Mouse (Mus musculus) cerebellum, adult 2 months (tissue): ENCODE data around the gene Arhgap15.

ENCODE experiments used
- CTCF ChIP-seq: fragments of 200-500 bp; IDR thresholded peaks from 2 replicates; pipeline ENCODE4 v1.5.1; 2011; ENCODE audit warnings: low read depth, mild to moderate bottlenecking, control low read depth, low read length, moderate library complexity, borderline replicate concordance; ENCODE audit not compliant: insufficient read depth
- POLR2A ChIP-seq: fragments of 200-500 bp; IDR thresholded peaks from 2 replicates; pipeline ENCODE4 v1.6.1; 2011; ENCODE audit warnings: low read length, control low read depth, borderline replicate concordance; ENCODE audit not compliant: insufficient read depth

DNA sequence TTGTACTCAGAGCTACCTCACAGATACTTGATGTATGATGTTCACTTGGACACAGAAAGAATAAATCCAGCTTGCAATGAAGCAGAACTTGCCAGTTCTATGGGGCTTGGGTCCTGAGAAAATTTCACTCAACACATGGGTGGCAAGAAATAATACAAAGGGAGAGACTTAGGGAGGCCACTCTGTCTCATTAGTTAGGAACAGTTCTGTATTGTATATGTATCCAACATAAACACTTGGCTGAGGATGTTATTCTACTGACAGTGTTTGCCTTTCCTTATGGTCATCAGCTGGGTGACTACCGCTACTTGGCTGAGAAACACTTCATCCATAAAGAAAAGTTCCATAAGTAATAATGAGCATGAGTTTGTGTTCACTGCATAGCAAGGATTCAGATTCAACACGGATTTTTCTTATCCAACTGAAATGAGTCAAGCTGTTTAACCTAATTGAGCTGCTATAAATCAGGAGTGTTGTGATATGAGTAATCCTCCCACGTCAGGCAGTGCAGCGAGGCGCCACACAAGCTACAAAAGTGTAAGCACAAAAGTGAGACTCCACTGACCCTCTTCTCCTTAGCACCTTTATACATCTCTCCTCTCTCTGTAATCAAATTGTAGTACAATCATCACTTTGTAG lies 607.7 kb downstream of the Arhgap15 start:
- no peak for TF ChIP-seq POLR2A
- TF ChIP-seq CTCF, result no peak
